24 mouse cellular contexts compared by ENCODE assay signal in genomic region chr5:31983161-31983560, GRCm38 (mm10).
DNase-seq lines count a peak whose midpoint lies in the region; ATAC-seq and TF ChIP-seq lines count a peak whose summit lies in the region.
"Had no signal": no experiment of that assay in that cellular context is flagged by ENCODE, and none has a peak within 500 bp of the region (broad histone marks: within the 10 kb centered on the region; RNA-seq: fewer than 3 reads in every experiment).

No protein-coding gene starts in this region.

- no peak for TF ChIP-seq CTCF in forebrain, postnatal 0 days (IDR thresholded peaks at IDR 0.05; ENCODE audit: low read depth)

- H3K4me3 ChIP-seq in forebrain, postnatal 0 days (ENCODE audit: low read depth, low read length) = no peak overlapping the region
- H3K4me3 ChIP-seq in forebrain, embryonic 13.5 days = no peak overlapping the region
- H3K4me3 ChIP-seq in embryonic facial prominence, embryonic 14.5 days (ENCODE audit: low read depth, low read length) = no peak overlapping the region
- no peak overlapping the region for H3K4me3 ChIP-seq in midbrain, embryonic 10.5 days
- H3K4me3 ChIP-seq: embryonic facial prominence, embryonic 12.5 days; heart, embryonic 15.5 days; hindbrain, embryonic 13.5 days had no signal

- H3K27me3 ChIP-seq in forebrain, postnatal 0 days (ENCODE audit: insufficient read depth, low read length) = no peaks in the 10 kb centered on the region
- no peaks in the 10 kb centered on the region for H3K27me3 ChIP-seq in forebrain, embryonic 13.5 days
- no peaks in the 10 kb centered on the region for H3K27me3 ChIP-seq in embryonic facial prominence, embryonic 14.5 days (replicated peaks; ENCODE audit: control insufficient read depth, insufficient read depth, low read length)
- no peaks in the 10 kb centered on the region for H3K27me3 ChIP-seq in midbrain, embryonic 10.5 days (ENCODE audit: low read depth, poor library complexity, severe bottlenecking)
- H3K27me3 ChIP-seq: embryonic facial prominence, embryonic 12.5 days; heart, embryonic 15.5 days; hindbrain, embryonic 13.5 days; Patski had no signal

- no peaks in the 10 kb centered on the region for H3K36me3 ChIP-seq in forebrain, postnatal 0 days (ENCODE audit: insufficient read depth)
- no peaks in the 10 kb centered on the region for H3K36me3 ChIP-seq in forebrain, embryonic 13.5 days (ENCODE audit: poor library complexity, severe bottlenecking)
- no peaks in the 10 kb centered on the region for H3K36me3 ChIP-seq in embryonic facial prominence, embryonic 14.5 days (ENCODE audit: control insufficient read depth, insufficient read depth, low read length)
- H3K36me3 ChIP-seq in midbrain, embryonic 10.5 days = no peaks in the 10 kb centered on the region
- H3K36me3 ChIP-seq: embryonic facial prominence, embryonic 12.5 days; heart, embryonic 15.5 days; hindbrain, embryonic 13.5 days had no signal

- peak; percentile 16 for DNase-seq in forebrain, postnatal 0 days
- DNase-seq in retina, postnatal 1 day = peak; percentile 37
- DNase-seq in retina, embryonic 14.5 days (ENCODE audit: low spot score) = no peak
- DNase-seq in embryonic facial prominence, embryonic 14.5 days (ENCODE audit: low spot score) = peak; percentile 51
- no peak for DNase-seq in thymus, postnatal 0 days (ENCODE audit: low spot score)
- no peak for DNase-seq in midbrain, embryonic 10.5 days (ENCODE audit: low spot score)
- DNase-seq: adrenal gland, postnatal 25 days; B cell, adult 2 months; cerebellum, adult 2 months; cerebellum, postnatal 10 days; gastrocnemius, postnatal 36 days; heart, adult 18-20 months; heart, postnatal 14 days; kidney, adult 11 months had no signal

- 62% methylated on average over 7 of the region's 7 CpGs for WGBS in forebrain, postnatal 0 days
- 77% methylated on average over 7 of the region's 7 CpGs for WGBS in forebrain, embryonic 13.5 days
- 36% methylated on average over 7 of the region's 7 CpGs for WGBS in embryonic facial prominence, embryonic 14.5 days
- WGBS in midbrain, embryonic 10.5 days = 86% methylated on average over 7 of the region's 7 CpGs

- ATAC-seq in forebrain, postnatal 0 days = no peak; the same call in 1 of the 2 replicates
- no peak for ATAC-seq in forebrain, embryonic 13.5 days
- ATAC-seq in embryonic facial prominence, embryonic 14.5 days (ENCODE audit: low read depth) = no peak
- ATAC-seq: activated CD4-positive, CD25-positive, alpha-beta regulatory T cell, adult 4 months; CD4-positive, CD25-positive, alpha-beta regulatory T cell, adult 4 months; hindbrain, postnatal 0 days; Patski had no signal

- no peak overlapping the region for H3K27ac ChIP-seq in forebrain, postnatal 0 days (ENCODE audit: low read depth, low read length)
- H3K27ac ChIP-seq in forebrain, embryonic 13.5 days = no peak overlapping the region
- no peak overlapping the region for H3K27ac ChIP-seq in embryonic facial prominence, embryonic 14.5 days (replicated peaks; ENCODE audit: low read depth, low read length)
- no peak overlapping the region for H3K27ac ChIP-seq in midbrain, embryonic 10.5 days (replicated peaks)
- H3K27ac ChIP-seq: embryonic facial prominence, embryonic 12.5 days; heart, embryonic 15.5 days; hindbrain, embryonic 13.5 days; hindbrain, postnatal 0 days had no signal

- H3K4me1 ChIP-seq in forebrain, postnatal 0 days (ENCODE audit: insufficient read depth) = no peaks in the 10 kb centered on the region
- H3K4me1 ChIP-seq in forebrain, embryonic 13.5 days = no peaks in the 10 kb centered on the region
- peaks cover 12% of the 10 kb centered on the region; the same call in 1 of the 2 replicates for H3K4me1 ChIP-seq in embryonic facial prominence, embryonic 14.5 days (ENCODE audit: control insufficient read depth, insufficient read depth, low read length)
- H3K4me1 ChIP-seq in midbrain, embryonic 10.5 days = no peaks in the 10 kb centered on the region
- H3K4me1 ChIP-seq: hindbrain, embryonic 13.5 days had no signal

- no peak overlapping the region for H3K4me2 ChIP-seq in forebrain, postnatal 0 days (ENCODE audit: low read depth)
- no peak overlapping the region for H3K4me2 ChIP-seq in forebrain, embryonic 13.5 days
- H3K4me2 ChIP-seq in embryonic facial prominence, embryonic 14.5 days (ENCODE audit: low read depth, low read length) = no peak overlapping the region
- H3K4me2 ChIP-seq: embryonic facial prominence, embryonic 12.5 days; heart, embryonic 11.5 days; heart, embryonic 15.5 days; hindbrain, embryonic 13.5 days had no signal

- no peak overlapping the region for H3K9ac ChIP-seq in forebrain, postnatal 0 days
- H3K9ac ChIP-seq in forebrain, embryonic 13.5 days = no peak overlapping the region
- no peak overlapping the region for H3K9ac ChIP-seq in embryonic facial prominence, embryonic 14.5 days (ENCODE audit: low read depth, low read length)
- H3K9ac ChIP-seq: embryonic facial prominence, embryonic 12.5 days; heart, embryonic 15.5 days; hindbrain, embryonic 13.5 days had no signal

- H3K9me3 ChIP-seq in forebrain, postnatal 0 days (ENCODE audit: low read length) = no peaks in the 10 kb centered on the region
- no peaks in the 10 kb centered on the region for H3K9me3 ChIP-seq in forebrain, embryonic 13.5 days (replicated peaks)
- H3K9me3 ChIP-seq in embryonic facial prominence, embryonic 14.5 days (ENCODE audit: control insufficient read depth, low read length) = no peaks in the 10 kb centered on the region
- H3K9me3 ChIP-seq in midbrain, embryonic 10.5 days (replicated peaks) = no peaks in the 10 kb centered on the region
- H3K9me3 ChIP-seq: embryonic facial prominence, embryonic 12.5 days; G1E; heart, embryonic 15.5 days; hindbrain, embryonic 13.5 days had no signal

Comparison
In these comparisons a context has a peak if more than half of its experiments do, and no peak if none do; other contexts are left out.
1. DNase-seq: peak in forebrain, postnatal 0 days (single experiment), retina, postnatal 1 day (single experiment) and embryonic facial prominence, embryonic 14.5 days (single experiment); none in retina, embryonic 14.5 days (single experiment), thymus, postnatal 0 days (single experiment) and midbrain, embryonic 10.5 days (single experiment).